Mouse (Mus musculus) heart, adult 8-10 months (tissue): Measurements from ENCODE around the gene Cryba2. TPM values are rescaled to one million over a fixed set of nuclear protein-coding genes. Genes with fewer than 3 reads are reported as not detected.

ENCODE experiments used
- DNase-seq: peaks from one replicate; pipeline ENCODE4 v3.0.0; 2022; ENCODE audit warnings: low spot score
- microRNA-seq: library from miRNA; unstranded; fragments of <30 nt; microRNA quantifications from one replicate; pipeline ENCODE4 v1.2.0, GENCODE M21; 2022
- total RNA-seq, 4 experiments: library from RNA; stranded (reverse); gene quantifications; 2 replicates each; pipeline ENCODE4 v1.2.4; 2022

Gene Cryba2
- total RNA-seq, 4 experiments from 2014 or later, result not detected

GRCm38 (mm10) chr1:74850251-74850650 lies 42.7 kb downstream of the Cryba2 start:
- DNase-seq, result no peak

- DNase-seq, result no peak
Observed at GRCm38 (mm10) chr1:74848946-74849345, 44.0 kb downstream of the Cryba2 start.

- DNase-seq, result no peak
Observed at GRCm38 (mm10) chr1:74846341-74846740, 46.6 kb downstream of the Cryba2 start.

GRCm38 (mm10) chr1:74843090-74843489 lies 49.9 kb downstream of the Cryba2 start:
- no peak for DNase-seq

Small RNA genes lying within 50 kb of the gene (microRNA-seq; reads per million reads assigned to microRNA genes)
- gene Mir375, result 56.0 reads per million, percentile 51 among the genes with 10 or more reads in this experiment

Other genes starting within 250 kb of the Cryba2 start
- gene Ttll4, start 231.4 kb downstream of the Cryba2 start, total RNA-seq, result 10 to 100 TPM in 1 of 4 experiments, 1 to 10 TPM in 3; 8.1 to 10.5 (median 9.3) TPM
- 10 to 100 TPM; 11.3 to 20.8 (median 16.6) TPM for gene Cyp27a1, start 179.6 kb downstream of the Cryba2 start, total RNA-seq
- gene Prkag3, start 143.9 kb downstream of the Cryba2 start, total RNA-seq, result 1 to 10 TPM; 1.6 to 4.1 (median 2.2) TPM
- under 1 TPM; 0.16 to 0.69 (median 0.26) TPM for gene Wnt6, start 121.3 kb downstream of the Cryba2 start, total RNA-seq
- not detected for gene Wnt10a, start 101.6 kb downstream of the Cryba2 start, total RNA-seq
- under 1 TPM in 1 of 4 experiments, not detected in 3; 0.09 TPM for gene Cdk5r2, start 38.2 kb downstream of the Cryba2 start, total RNA-seq
- gene Fev, start 7.7 kb downstream of the Cryba2 start, total RNA-seq, result not detected
- gene Cfap65, start 42.5 kb upstream of the Cryba2 start, total RNA-seq, result not detected
- gene Ihh, start 58.5 kb upstream of the Cryba2 start, total RNA-seq, result under 1 TPM in 1 of 4 experiments, not detected in 3; 0.24 TPM
- gene Nhej1, start 232.1 kb upstream of the Cryba2 start, total RNA-seq, result 1 to 10 TPM; 3.7 to 5.2 (median 4.6) TPM
- gene Slc23a3, start 240.7 kb upstream of the Cryba2 start, total RNA-seq, result under 1 TPM; 0.53 to 0.71 (median 0.61) TPM
- gene Cnppd1, start 249.6 kb upstream of the Cryba2 start, total RNA-seq, result 10 to 100 TPM; 19.8 to 26.4 (median 21.0) TPM
- gene Retreg2, start 249.6 kb upstream of the Cryba2 start, total RNA-seq, result 10 to 100 TPM; 15.8 to 24.8 (median 20.7) TPM